Mouse (Mus musculus): Measurements from ENCODE around the gene Msantd2. TPM values are rescaled to one million over a fixed set of nuclear protein-coding genes. Genes with fewer than 3 reads are reported as not detected.
A peak's percentile ranks its signal among the peaks of the same experiment; 100 is the strongest.

Msantd2 gene
- total RNA-seq, 2 experiments from 2014 or later: 3.2 to 5.5 TPM

- DNase-seq (ENCODE audit: low spot score): no peak
Measured at GRCm38 (mm10) chr9:37501170-37501569, 12.1 kb downstream of the Msantd2 start.

- no peak for DNase-seq (ENCODE audit: low spot score)
Measured at GRCm38 (mm10) chr9:37504348-37504747, 15.2 kb downstream of the Msantd2 start.

- DNase-seq (ENCODE audit: low spot score): no peak
Measured at GRCm38 (mm10) chr9:37506023-37506422, 16.9 kb downstream of the Msantd2 start.

GRCm38 (mm10) chr9:37512097-37512496, 23.0 kb downstream of the Msantd2 start:
- DNase-seq (ENCODE audit: low spot score): no peak

GRCm38 (mm10) chr9:37514456-37514855, 25.3 kb downstream of the Msantd2 start:
- DNase-seq (ENCODE audit: low spot score): no peak

GRCm38 (mm10) chr9:37517467-37517866, 28.3 kb downstream of the Msantd2 start:
- DNase-seq (ENCODE audit: low spot score): no peak

GRCm38 (mm10) chr9:37518991-37519390, 29.9 kb downstream of the Msantd2 start:
- no peak for DNase-seq (ENCODE audit: low spot score)

GRCm38 (mm10) chr9:37519995-37520394, 30.9 kb downstream of the Msantd2 start:
- DNase-seq (ENCODE audit: low spot score): no peak

GRCm38 (mm10) chr9:37525461-37525860, 36.3 kb downstream of the Msantd2 start:
- DNase-seq (ENCODE audit: low spot score): no peak

GRCm38 (mm10) chr9:37526443-37527395, 37.6 kb downstream of the Msantd2 start:
- no peak for DNase-seq (ENCODE audit: low spot score)

GRCm38 (mm10) chr9:37527396-37528224, 38.5 kb downstream of the Msantd2 start, which contains the start of gene Esam:
Gene Esam, plus strand, starts transcription at chr9:37528078.
- peak; percentile 71 for DNase-seq (ENCODE audit: low spot score)

- no peak for DNase-seq (ENCODE audit: low spot score)
Measured at GRCm38 (mm10) chr9:37528225-37528970, 39.3 kb downstream of the Msantd2 start.

GRCm38 (mm10) chr9:37530031-37530887, 41.1 kb downstream of the Msantd2 start:
- peak; percentile 51 for DNase-seq (ENCODE audit: low spot score)

GRCm38 (mm10) chr9:37530888-37531705, 42.0 kb downstream of the Msantd2 start:
- DNase-seq (ENCODE audit: low spot score): no peak

- DNase-seq (ENCODE audit: low spot score): no peak
Measured at GRCm38 (mm10) chr9:37536851-37537250, 47.7 kb downstream of the Msantd2 start.

- DNase-seq (ENCODE audit: low spot score): no peak
Measured at GRCm38 (mm10) chr9:37537658-37538250, 48.6 kb downstream of the Msantd2 start.

GRCm38 (mm10) chr9:37539170-37540025, 50.3 kb downstream of the Msantd2 start, which contains the start of gene Vsig2:
Gene Vsig2, plus strand, starts transcription at chr9:37539255.
- no peak for DNase-seq (ENCODE audit: low spot score)

GRCm38 (mm10) chr9:37540226-37540625, 51.1 kb downstream of the Msantd2 start:
- DNase-seq (ENCODE audit: low spot score): no peak

Data from gastrocnemius, adult 18-20 months (tissue).